Mouse (Mus musculus): ENCODE measurements around the gene Hras.
A peak's percentile ranks its signal among the peaks of the same experiment; 100 is the strongest.

GRCm38 (mm10) chr7:141215101-141215879 lies 21.5 kb upstream of the Hras start, which contains the start of gene Rassf7:
- TF ChIP-seq CTCF (IDR thresholded peaks at IDR 0.05; ENCODE audit: insufficient read depth, low read length) (no peak), POLR2A (IDR thresholded peaks at IDR 0.05; ENCODE audit: borderline replicate concordance, extremely low read depth, low read depth, low read length) (peak; percentile 26; the same call in 1 of the 2 replicates)
